Mouse (Mus musculus) kidney, embryonic 14.5 days (tissue): ENCODE data around the gene Clcnka. TPM values are rescaled to one million over a fixed set of nuclear protein-coding genes. Genes with fewer than 3 reads are reported as not detected.

ENCODE experiments used
- ATAC-seq: fragments of 200-750 bp; cut with Nextera tagmentation; 2 replicates; pipeline ENCODE4 v1.8.0; 2017; ENCODE audit warnings: moderate number of reproducible peaks, mild to moderate bottlenecking, moderate TSS enrichment, moderate library complexity; ENCODE audit not compliant: low FRiP score, low TSS enrichment
- H3K27ac ChIP-seq: fragments of 300-500 bp; sonication (generic); 2 replicates; pipeline ENCODE4 v1.5.1; 2014; ENCODE audit warnings: low read depth, mild to moderate bottlenecking, low read length, moderate library complexity, mixed read lengths
- H3K27me3 ChIP-seq: fragments of 300-500 bp; sonication (generic); 2 replicates; pipeline ENCODE4 v1.6.1; 2014; ENCODE audit warnings: mild to moderate bottlenecking, low read length; ENCODE audit not compliant: control insufficient read depth, insufficient read depth
- H3K36me3 ChIP-seq: fragments of 300-500 bp; sonication (generic); 2 replicates; pipeline ENCODE4 v1.6.1; 2014; ENCODE audit warnings: low read length, mixed read lengths; ENCODE audit not compliant: control insufficient read depth, insufficient read depth
- H3K4me1 ChIP-seq: fragments of 300-500 bp; sonication (generic); 2 replicates; pipeline ENCODE4 v1.6.1; 2014; ENCODE audit warnings: low read length, mixed read lengths; ENCODE audit not compliant: control insufficient read depth, insufficient read depth
- H3K4me2 ChIP-seq: fragments of 300-500 bp; sonication (generic); replicated peaks from 2 replicates; pipeline ENCODE4 v1.6.1; 2014; ENCODE audit warnings: low read depth, mild to moderate bottlenecking, low read length
- H3K4me3 ChIP-seq: fragments of 300-500 bp; sonication (generic); 2 replicates; pipeline ENCODE4 v1.5.1; 2014; ENCODE audit warnings: mild to moderate bottlenecking, low read length
- H3K9ac ChIP-seq: fragments of 300-500 bp; sonication (generic); 2 replicates; pipeline ENCODE4 v1.6.1; 2014; ENCODE audit warnings: low read depth, mild to moderate bottlenecking, low read length, moderate library complexity
- H3K9me3 ChIP-seq: fragments of 300-500 bp; sonication (generic); 2 replicates; pipeline ENCODE4 v1.6.1; 2016; ENCODE audit warnings: low read length; ENCODE audit not compliant: control insufficient read depth
- WGBS: fragments of 180-500 bp; shearing (Covaris S2); extraction: QIAGEN DNeasy Blood & Tissue Kit; methylation state at CpG from one replicate; pipeline ENCODE4 v1.1.7; 2014; 5-methylcytosine and 5-hydroxymethylcytosine counted together
- polyA plus RNA-seq: library from polyadenylated mRNA; unstranded; fragments of >200 nt; fragmentation: Nextera tagmentation; extraction: Ambion mirVana; gene quantifications from 2 replicates; pipeline ENCODE4 v1.2.1, GENCODE M21; 2014

The Clcnka gene
- polyA plus RNA-seq, 1 experiment from 2014 or later, result 3.9 TPM

- H3K27ac ChIP-seq, result no peak overlapping the region
- no peak overlapping the region for H3K9ac ChIP-seq
- 18% methylated on average over 22 of the region's 22 CpGs for WGBS
- H3K4me1 ChIP-seq, result no peaks in the 10 kb centered on the region
- H3K27me3 ChIP-seq, result no peaks in the 10 kb centered on the region
- no peaks in the 10 kb centered on the region for H3K9me3 ChIP-seq
- no peak for ATAC-seq
- H3K36me3 ChIP-seq, result no peaks in the 10 kb centered on the region
- no peak overlapping the region for H3K4me3 ChIP-seq
- H3K4me2 ChIP-seq, result no peak overlapping the region
Measured at GRCm38 (mm10) chr4:141411430-141411992, 13.0 kb upstream of the Clcnka start.

- Histone ChIP-seq H3K4me1 (peaks cover 4% of the 10 kb centered on the region; the same call in 1 of the 2 replicates), H3K9ac (no peak overlapping the region), H3K36me3 (no peaks in the 10 kb centered on the region), H3K27ac (no peak overlapping the region), H3K4me2 (no peak overlapping the region), H3K9me3 (no peaks in the 10 kb centered on the region), H3K27me3 (no peaks in the 10 kb centered on the region; the same call in 1 of the 2 replicates), H3K4me3 (no peak overlapping the region)
- ATAC-seq, result no peak
- 97% methylated on average over 3 of the region's 3 CpGs for WGBS
Measured at GRCm38 (mm10) chr4:141408577-141408976, 10.1 kb upstream of the Clcnka start.

GRCm38 (mm10) chr4:141406516-141407299 lies 8.2 kb upstream of the Clcnka start:
- Histone ChIP-seq H3K36me3 (no peaks in the 10 kb centered on the region), H3K9me3 (no peaks in the 10 kb centered on the region), H3K4me3 (no peak overlapping the region), H3K9ac (no peak overlapping the region), H3K27me3 (no peaks in the 10 kb centered on the region; the same call in 1 of the 2 replicates), H3K4me1 (peaks cover 4% of the 10 kb centered on the region; the same call in 1 of the 2 replicates), H3K4me2 (no peak overlapping the region), H3K27ac (no peak overlapping the region)
- no peak for ATAC-seq
- WGBS, result 44% methylated on average over 14 of the region's 14 CpGs

- no peak overlapping the region for H3K27ac ChIP-seq
- no peaks in the 10 kb centered on the region for H3K36me3 ChIP-seq
- no peak overlapping the region for H3K4me3 ChIP-seq
- no peaks in the 10 kb centered on the region; the same call in 1 of the 2 replicates for H3K27me3 ChIP-seq
- H3K9me3 ChIP-seq, result no peaks in the 10 kb centered on the region
- ATAC-seq, result no peak
- WGBS, result 87% methylated on average over 3 of the region's 3 CpGs
- H3K9ac ChIP-seq, result no peak overlapping the region
- H3K4me2 ChIP-seq, result no peak overlapping the region
- peaks cover 4% of the 10 kb centered on the region; the same call in 1 of the 2 replicates for H3K4me1 ChIP-seq
Measured at GRCm38 (mm10) chr4:141405314-141405622, 6.7 kb upstream of the Clcnka start.

GRCm38 (mm10) chr4:141404518-141405313 lies 6.2 kb upstream of the Clcnka start:
- Histone ChIP-seq H3K36me3 (no peaks in the 10 kb centered on the region), H3K4me1 (peaks cover 4% of the 10 kb centered on the region; the same call in 1 of the 2 replicates), H3K4me2 (peak overlapping the region; percentile 17; the same call in 1 of the 2 replicates), H3K4me3 (no peak overlapping the region), H3K27me3 (no peaks in the 10 kb centered on the region; the same call in 1 of the 2 replicates), H3K27ac (no peak overlapping the region), H3K9ac (peak overlapping the region; percentile 32; the same call in 1 of the 2 replicates), H3K9me3 (no peaks in the 10 kb centered on the region)
- peak; percentile 82 for ATAC-seq
- 13% methylated on average over 15 of the region's 15 CpGs for WGBS

GRCm38 (mm10) chr4:141400171-141400570 lies 1.6 kb upstream of the Clcnka start:
- H3K27ac ChIP-seq, result no peak overlapping the region
- no peak for ATAC-seq
- no peak overlapping the region for H3K4me3 ChIP-seq
- H3K36me3 ChIP-seq, result no peaks in the 10 kb centered on the region
- no peak overlapping the region for H3K9ac ChIP-seq
- WGBS, result 85% methylated on average over 15 of the region's 15 CpGs
- H3K4me1 ChIP-seq, result peaks cover 4% of the 10 kb centered on the region; the same call in 1 of the 2 replicates
- H3K9me3 ChIP-seq, result no peaks in the 10 kb centered on the region
- no peaks in the 10 kb centered on the region; the same call in 1 of the 2 replicates for H3K27me3 ChIP-seq
- no peak overlapping the region for H3K4me2 ChIP-seq

- ATAC-seq, result no peak
- no peaks in the 10 kb centered on the region; the same call in 1 of the 2 replicates for H3K4me1 ChIP-seq
- WGBS, result 73% methylated on average over 12 of the region's 12 CpGs
- H3K4me2 ChIP-seq, result no peak overlapping the region
- H3K27ac ChIP-seq, result no peak overlapping the region
- no peak overlapping the region for H3K4me3 ChIP-seq
- H3K36me3 ChIP-seq, result no peaks in the 10 kb centered on the region
- H3K9ac ChIP-seq, result no peak overlapping the region
- H3K27me3 ChIP-seq, result no peaks in the 10 kb centered on the region
- no peaks in the 10 kb centered on the region for H3K9me3 ChIP-seq
Measured at GRCm38 (mm10) chr4:141397861-141398260, 663 bp downstream of the Clcnka start.

GRCm38 (mm10) chr4:141394751-141395150 lies 3.8 kb downstream of the Clcnka start:
- H3K27ac ChIP-seq, result no peak overlapping the region
- WGBS, result 12% methylated on average over 16 of the region's 16 CpGs
- H3K27me3 ChIP-seq, result no peaks in the 10 kb centered on the region
- no peaks in the 10 kb centered on the region; the same call in 1 of the 2 replicates for H3K4me1 ChIP-seq
- no peaks in the 10 kb centered on the region for H3K36me3 ChIP-seq
- peak overlapping the region; percentile 9 for H3K4me3 ChIP-seq
- H3K9ac ChIP-seq, result no peak overlapping the region
- peak overlapping the region; percentile 31 for H3K4me2 ChIP-seq
- ATAC-seq, result no peak
- no peaks in the 10 kb centered on the region for H3K9me3 ChIP-seq
